In the genomic region with DNA sequence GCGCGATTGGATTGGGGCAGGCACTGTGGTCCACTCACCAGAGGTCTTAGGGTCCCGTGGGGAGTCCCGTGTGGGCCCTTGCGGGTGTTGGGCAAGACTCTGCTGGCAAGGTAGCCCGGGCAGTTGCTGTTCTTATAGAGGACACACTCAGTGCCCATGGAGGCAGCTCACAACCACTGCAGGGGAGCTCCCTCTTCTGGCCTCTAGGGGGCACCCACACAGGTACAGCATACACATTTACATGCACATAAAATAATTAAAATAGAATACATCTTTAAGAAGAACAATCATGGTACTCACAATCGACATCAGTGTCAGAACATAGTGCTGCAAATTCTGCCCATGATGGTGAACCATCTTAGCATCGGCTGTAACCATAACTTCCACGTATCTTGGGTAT, we compare ENCODE assay signal across 9 mouse cellular contexts.
A peak's percentile ranks its signal among the peaks of the same experiment; 100 is the strongest.
DNase-seq lines count a peak whose midpoint lies in the region; TF ChIP-seq lines count a peak whose summit lies in the region.
"Had no signal": no experiment of that assay in that cellular context is flagged by ENCODE, and none has a peak within 500 bp of the region (broad histone marks: within the 10 kb centered on the region; RNA-seq: fewer than 3 reads in every experiment).

No protein-coding gene starts in this region.

- H3K9me3 ChIP-seq in E14TG2a.4 (ENCODE audit: low read length) = no peaks in the 10 kb centered on the region
- H3K9me3 ChIP-seq: limb, embryonic 13.5 days had no signal

- H3K27me3 ChIP-seq in E14TG2a.4 (ENCODE audit: insufficient read depth, low read length) = peaks cover 9% of the 10 kb centered on the region
- H3K27me3 ChIP-seq: limb, embryonic 13.5 days had no signal

- peak; percentile 28 for DNase-seq in kidney, adult 18-20 months
- no peak for DNase-seq in kidney, postnatal 14 days
- DNase-seq in B cell, adult 2 months = peak; percentile 8 to 15
- peak; percentile 8 to 46 for DNase-seq in kidney, postnatal 36 days
- DNase-seq in urinary bladder, postnatal 36 days (ENCODE audit: low spot score in 2 of 2) = no peak
- DNase-seq in right cerebral cortex, postnatal 14 days = no peak
- DNase-seq in gastrocnemius, postnatal 14 days = no peak

- 0 out of 2 replicates have a peak, but pooled peaks cover 3% of the 10 kb centered on the region for H3K4me1 ChIP-seq in E14TG2a.4 (replicated peaks; ENCODE audit: low read depth, low read length)
- H3K4me1 ChIP-seq: limb, embryonic 13.5 days had no signal

- intact Hi-C loops in gastrocnemius, postnatal 14 days (cut with DNase I; ENCODE audit: low total_unique reads) = no loop called here

- peak; percentile 66 for TF ChIP-seq CTCF in E14TG2a.4 (conservative IDR thresholded peaks at IDR 0.05; ENCODE audit: low read length)

- peak overlapping the region; percentile 63 for H3K4me3 ChIP-seq in E14TG2a.4 (replicated peaks; ENCODE audit: low read length)
- H3K4me3 ChIP-seq: limb, embryonic 13.5 days had no signal

- no peaks in the 10 kb centered on the region for H3K36me3 ChIP-seq in E14TG2a.4 (ENCODE audit: insufficient read depth, low read length)
- H3K36me3 ChIP-seq: limb, embryonic 13.5 days had no signal

Comparison
In these comparisons a context has a peak if more than half of its experiments do, and no peak if none do; other contexts are left out.
1. DNase-seq: peak in kidney, adult 18-20 months (single experiment), B cell, adult 2 months (2 of 2) and kidney, postnatal 36 days (2 of 2); none in kidney, postnatal 14 days (single experiment), urinary bladder, postnatal 36 days (0 of 2), right cerebral cortex, postnatal 14 days (single experiment) and gastrocnemius, postnatal 14 days (single experiment).